Mouse (Mus musculus) neural tube, embryonic 14.5 days (tissue): ENCODE measurements around the gene Rhou. TPM values are rescaled to one million over a fixed set of nuclear protein-coding genes. Genes with fewer than 3 reads are reported as not detected.

ENCODE experiments used
- ATAC-seq: fragments of 200-750 bp; cut with Nextera tagmentation; 2 replicates; pipeline ENCODE4 v1.8.0; 2017; ENCODE audit warnings: low read depth, mild to moderate bottlenecking, moderate TSS enrichment, moderate library complexity
- H3K27ac ChIP-seq: fragments of 300-500 bp; sonication (generic); 2 replicates; pipeline ENCODE4 v1.5.1; 2014; ENCODE audit warnings: low read depth, mild to moderate bottlenecking, control low read depth, low read length, moderate library complexity, mixed read lengths
- H3K27me3 ChIP-seq: fragments of 300-500 bp; sonication (generic); 2 replicates; pipeline ENCODE4 v1.6.1; 2014; ENCODE audit warnings: low read length; ENCODE audit not compliant: control insufficient read depth, insufficient read depth
- H3K36me3 ChIP-seq: fragments of 300-500 bp; sonication (generic); 2 replicates; pipeline ENCODE4 v1.6.1; 2014; ENCODE audit warnings: low read length, mixed read lengths; ENCODE audit not compliant: control insufficient read depth, insufficient read depth
- H3K4me1 ChIP-seq: fragments of 300-500 bp; sonication (generic); 2 replicates; pipeline ENCODE4 v1.6.1; 2014; ENCODE audit warnings: low read length; ENCODE audit not compliant: control insufficient read depth, insufficient read depth
- H3K4me2 ChIP-seq: fragments of 300-500 bp; sonication (generic); 2 replicates; pipeline ENCODE4 v1.6.1; 2014; ENCODE audit warnings: mild to moderate bottlenecking, low read depth, low read length, control low read depth
- H3K4me3 ChIP-seq: fragments of 300-500 bp; sonication (generic); 2 replicates; pipeline ENCODE4 v1.5.1; 2014; ENCODE audit warnings: low read depth, low read length, control low read depth, mixed read lengths
- H3K9ac ChIP-seq: fragments of 300-500 bp; sonication (generic); replicated peaks from 2 replicates; pipeline ENCODE4 v1.6.1; 2014; ENCODE audit warnings: low read depth, mild to moderate bottlenecking, control low read depth, low read length, mixed read lengths
- H3K9me3 ChIP-seq: fragments of 300-500 bp; sonication (generic); 2 replicates; pipeline ENCODE4 v1.6.1; 2016; ENCODE audit warnings: low read length; ENCODE audit not compliant: control insufficient read depth
- WGBS: fragments of 180-500 bp; shearing (Covaris S2); extraction: QIAGEN DNeasy Blood & Tissue Kit; methylation state at CpG from one replicate; pipeline ENCODE4 v1.1.7; 2014; 5-methylcytosine and 5-hydroxymethylcytosine counted together
- polyA plus RNA-seq: library from polyadenylated mRNA; unstranded; fragments of >200 nt; fragmentation: Nextera tagmentation; extraction: Ambion mirVana; gene quantifications from 2 replicates; pipeline ENCODE4 v1.2.1, GENCODE M21; 2014

Rhou gene
- polyA plus RNA-seq, 1 experiment from 2014 or later, result 13.9 TPM

DNA sequence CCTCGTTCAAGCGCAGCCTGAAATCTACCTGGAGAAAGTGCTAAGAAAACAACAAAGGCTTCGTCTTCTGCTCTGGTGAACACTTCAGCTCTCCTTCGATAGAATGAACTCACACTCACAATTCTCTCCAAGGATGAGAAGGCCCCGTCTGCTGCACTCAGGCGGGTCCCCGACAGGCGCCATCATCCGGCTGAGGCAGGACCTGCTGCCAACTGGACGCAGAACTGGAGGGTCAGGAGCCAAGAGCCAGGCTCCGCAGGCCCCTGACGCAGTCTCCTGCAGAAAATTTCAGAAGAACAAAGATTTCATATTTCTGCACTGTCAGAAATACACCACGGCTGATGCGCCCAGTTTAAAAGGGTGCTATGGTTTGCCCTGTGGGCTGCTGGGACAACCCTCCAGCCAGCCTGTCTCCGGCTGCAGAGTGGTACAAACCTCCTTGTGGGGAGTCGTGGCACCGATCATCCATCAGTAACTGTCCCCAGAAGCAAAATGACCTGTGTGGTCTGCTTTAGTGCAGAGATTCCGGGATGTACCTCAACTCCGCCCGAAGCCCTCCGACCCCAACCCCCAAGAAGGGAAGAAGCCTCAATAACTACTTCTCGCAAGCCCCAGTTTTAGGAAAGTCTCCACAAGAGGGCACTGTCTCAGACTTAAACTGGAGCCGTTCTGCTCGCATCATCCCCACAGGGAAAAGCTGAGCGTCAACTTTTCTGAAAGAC lies 10.2 kb upstream of the Rhou start:
- ATAC-seq, result no peak
- no peaks in the 10 kb centered on the region for H3K4me1 ChIP-seq
- WGBS, result 15% methylated on average over 25 of the region's 25 CpGs
- H3K27ac ChIP-seq, result no peak overlapping the region
- peak overlapping the region; percentile 4; the same call in 1 of the 2 replicates for H3K4me3 ChIP-seq
- H3K9ac ChIP-seq, result no peak overlapping the region
- no peaks in the 10 kb centered on the region for H3K36me3 ChIP-seq
- H3K9me3 ChIP-seq, result no peaks in the 10 kb centered on the region
- H3K27me3 ChIP-seq, result 0 out of 2 replicates have a peak, but pooled peaks cover 2% of the 10 kb centered on the region
- H3K4me2 ChIP-seq, result peak overlapping the region; percentile 37

DNA sequence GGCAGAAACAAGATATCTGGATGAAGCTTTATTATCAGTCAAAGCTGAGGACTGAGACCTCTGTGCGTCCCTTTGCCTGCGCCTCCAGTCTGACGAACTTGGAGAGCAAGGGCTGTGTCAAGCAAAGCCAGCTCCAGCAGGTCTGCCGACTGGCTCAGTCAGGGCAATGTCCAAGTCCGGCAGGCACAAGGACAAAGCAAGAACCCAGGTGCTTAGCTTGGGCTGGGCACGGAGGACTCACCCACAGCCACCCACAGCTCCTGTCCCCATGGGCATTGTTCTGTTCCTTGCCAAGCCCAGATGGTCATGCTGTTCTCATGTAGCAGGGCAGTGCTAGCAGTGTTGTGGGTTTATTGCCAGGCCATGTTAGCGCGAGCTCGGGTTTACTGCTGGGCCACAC lies 8.5 kb upstream of the Rhou start:
- H3K9me3 ChIP-seq, result no peaks in the 10 kb centered on the region
- no peak overlapping the region for H3K27ac ChIP-seq
- 56% methylated on average over 9 of the region's 9 CpGs for WGBS
- 0 out of 2 replicates have a peak, but pooled peaks cover 2% of the 10 kb centered on the region for H3K27me3 ChIP-seq
- H3K4me3 ChIP-seq, result no peak overlapping the region
- H3K9ac ChIP-seq, result no peak overlapping the region
- no peaks in the 10 kb centered on the region for H3K4me1 ChIP-seq
- H3K36me3 ChIP-seq, result no peaks in the 10 kb centered on the region
- no peak for ATAC-seq
- no peak overlapping the region for H3K4me2 ChIP-seq

DNA sequence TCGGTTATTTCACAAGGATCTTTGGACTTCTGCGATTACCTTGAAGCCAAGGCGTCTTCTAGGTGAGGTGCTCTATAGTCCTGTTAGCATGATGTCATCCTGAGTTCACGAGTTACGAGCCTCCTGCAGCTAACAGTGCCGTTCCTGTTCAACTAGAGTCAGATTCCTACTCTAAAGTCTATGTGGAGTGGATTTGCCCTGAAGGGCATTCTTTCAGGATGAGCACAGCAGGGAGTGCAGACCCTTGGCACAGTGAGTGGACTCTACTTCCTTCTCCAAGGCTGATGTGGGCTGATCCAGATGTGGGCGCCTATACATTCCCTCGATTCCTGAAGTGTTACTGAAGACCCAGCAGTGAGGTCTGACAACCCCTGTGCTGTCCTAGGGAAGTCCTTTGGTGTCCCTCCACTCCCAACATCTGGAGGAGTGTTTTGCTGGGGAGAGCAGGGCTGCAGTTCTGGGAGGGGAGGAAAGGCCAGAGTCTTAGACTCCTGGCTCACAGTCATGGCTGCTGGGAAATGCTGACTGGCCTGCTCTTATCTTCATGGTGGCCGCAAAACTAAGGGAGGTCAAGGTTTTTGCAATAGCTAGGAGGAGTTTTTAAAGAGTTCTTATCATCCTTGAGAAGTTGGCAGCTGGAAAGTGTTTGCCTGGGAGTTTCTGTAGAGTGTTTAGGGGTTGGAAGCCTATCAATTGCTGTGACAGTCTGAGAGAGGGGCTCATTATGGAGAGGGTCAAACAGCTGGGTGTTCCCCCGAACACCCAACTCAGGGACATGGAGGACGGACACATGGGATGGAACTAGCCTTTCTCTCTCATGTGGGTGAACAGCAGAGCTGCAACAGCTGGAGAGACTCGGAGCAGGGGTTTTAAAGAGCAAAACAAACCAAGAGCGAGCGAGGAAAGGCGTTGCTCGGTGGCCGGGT lies 5.2 kb upstream of the Rhou start:
- no peak overlapping the region for H3K9ac ChIP-seq
- no peak overlapping the region for H3K4me2 ChIP-seq
- H3K4me3 ChIP-seq, result no peak overlapping the region
- H3K9me3 ChIP-seq, result no peaks in the 10 kb centered on the region
- H3K27ac ChIP-seq, result no peak overlapping the region
- no peak for ATAC-seq
- H3K4me1 ChIP-seq, result no peaks in the 10 kb centered on the region
- 0 out of 2 replicates have a peak, but pooled peaks cover under 1% of the 10 kb centered on the region for H3K27me3 ChIP-seq
- H3K36me3 ChIP-seq, result no peaks in the 10 kb centered on the region
- 83% methylated on average over 17 of the region's 17 CpGs for WGBS

DNA sequence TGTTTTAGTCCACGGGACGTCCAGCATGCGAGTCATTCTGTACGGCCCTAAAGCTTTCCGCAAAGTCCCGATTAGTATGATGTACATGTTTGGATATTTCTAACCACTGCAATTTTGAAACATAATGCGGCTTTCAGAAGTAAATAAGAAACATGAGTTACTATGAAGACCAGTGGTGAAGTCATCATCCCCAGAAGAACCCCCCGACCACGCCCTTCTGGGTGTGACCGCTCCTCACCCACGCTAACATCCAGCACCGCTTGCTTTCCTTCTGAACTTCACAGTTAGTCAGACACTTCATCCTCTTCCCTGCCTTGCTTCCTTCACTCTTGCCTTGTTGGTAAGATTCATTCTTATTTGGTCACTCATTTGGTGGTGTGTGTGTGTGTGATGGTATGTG lies 4.2 kb upstream of the Rhou start:
- H3K4me1 ChIP-seq, result no peaks in the 10 kb centered on the region; the same call in 1 of the 2 replicates
- WGBS, result 93% methylated on average over 12 of the region's 12 CpGs
- no peak overlapping the region for H3K4me3 ChIP-seq

DNA sequence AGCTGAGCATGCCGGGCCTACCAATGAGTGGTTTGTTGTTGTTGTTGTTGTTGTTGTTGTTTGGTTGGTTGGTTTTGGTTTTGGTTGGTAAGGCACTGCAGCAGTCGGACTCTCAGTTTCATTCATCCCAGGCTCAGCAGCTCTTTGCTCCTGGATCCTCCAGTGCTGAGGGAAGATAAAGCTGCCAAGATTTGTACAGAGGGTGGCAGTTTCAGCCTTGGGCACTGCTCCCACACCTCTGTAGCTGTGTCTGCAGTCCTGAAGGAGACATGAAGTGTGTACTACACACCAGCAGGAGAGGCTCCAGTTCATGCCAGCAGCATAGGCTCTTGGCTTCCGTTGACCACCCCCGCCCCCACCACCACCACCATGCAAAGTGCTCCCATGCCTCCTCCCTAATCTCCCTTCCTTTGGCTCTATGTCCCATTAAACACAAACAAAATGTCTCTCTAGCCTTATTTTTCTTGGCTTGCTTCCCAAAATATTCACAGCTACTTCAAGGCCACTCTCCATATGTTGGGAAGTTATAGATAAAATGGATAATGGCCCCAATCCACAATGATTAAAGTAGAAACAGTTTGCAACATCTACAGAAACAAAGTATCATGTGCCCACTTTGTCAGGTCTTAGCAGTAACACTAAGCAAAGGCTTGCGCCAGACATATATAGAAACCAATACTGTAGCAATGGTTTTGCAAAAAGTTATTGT lies 2.2 kb upstream of the Rhou start:
- Histone ChIP-seq H3K4me3 (no peak overlapping the region), H3K4me1 (peaks cover 10% of the 10 kb centered on the region), H3K9ac (no peak overlapping the region), H3K27me3 (no peaks in the 10 kb centered on the region), H3K4me2 (no peak overlapping the region), H3K36me3 (no peaks in the 10 kb centered on the region), H3K27ac (no peak overlapping the region), H3K9me3 (no peaks in the 10 kb centered on the region)
- 89% methylated on average over 5 of the region's 5 CpGs for WGBS
- no peak for ATAC-seq

More for the DNA sequence above, 4.2 kb upstream of the Rhou start:
- H3K9me3 ChIP-seq, result no peaks in the 10 kb centered on the region
- H3K36me3 ChIP-seq, result no peaks in the 10 kb centered on the region
- H3K27ac ChIP-seq, result no peak overlapping the region
- H3K9ac ChIP-seq, result no peak overlapping the region
- no peak overlapping the region for H3K4me2 ChIP-seq
- no peak for ATAC-seq
- no peaks in the 10 kb centered on the region for H3K27me3 ChIP-seq

DNA sequence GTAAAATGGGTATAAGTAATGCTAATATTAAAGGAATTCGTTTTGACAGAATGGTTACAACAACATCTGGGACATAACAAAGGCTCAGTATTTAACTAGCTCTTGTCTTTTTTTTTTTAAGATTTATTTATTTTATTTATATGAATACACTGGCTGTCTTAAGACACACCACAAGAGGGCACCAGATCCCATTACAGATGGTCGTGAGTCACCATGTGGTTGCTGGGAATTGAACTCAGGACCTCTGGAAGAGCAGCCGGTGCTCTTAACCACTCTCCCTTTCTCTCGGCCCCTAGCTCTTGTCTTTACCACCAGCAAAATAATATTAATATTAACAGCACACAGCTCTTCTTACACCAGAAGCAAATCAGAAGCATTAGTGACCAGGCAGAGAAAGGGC lies 1.1 kb upstream of the Rhou start:
- Histone ChIP-seq H3K9ac (no peak overlapping the region), H3K27me3 (no peaks in the 10 kb centered on the region), H3K4me3 (no peak overlapping the region), H3K4me1 (peaks cover 10% of the 10 kb centered on the region), H3K9me3 (no peaks in the 10 kb centered on the region), H3K27ac (no peak overlapping the region), H3K4me2 (no peak overlapping the region), H3K36me3 (0 out of 2 replicates have a peak, but pooled peaks cover 5% of the 10 kb centered on the region)
- WGBS, result 66% methylated on average over 4 of the region's 4 CpGs
- no peak for ATAC-seq

DNA sequence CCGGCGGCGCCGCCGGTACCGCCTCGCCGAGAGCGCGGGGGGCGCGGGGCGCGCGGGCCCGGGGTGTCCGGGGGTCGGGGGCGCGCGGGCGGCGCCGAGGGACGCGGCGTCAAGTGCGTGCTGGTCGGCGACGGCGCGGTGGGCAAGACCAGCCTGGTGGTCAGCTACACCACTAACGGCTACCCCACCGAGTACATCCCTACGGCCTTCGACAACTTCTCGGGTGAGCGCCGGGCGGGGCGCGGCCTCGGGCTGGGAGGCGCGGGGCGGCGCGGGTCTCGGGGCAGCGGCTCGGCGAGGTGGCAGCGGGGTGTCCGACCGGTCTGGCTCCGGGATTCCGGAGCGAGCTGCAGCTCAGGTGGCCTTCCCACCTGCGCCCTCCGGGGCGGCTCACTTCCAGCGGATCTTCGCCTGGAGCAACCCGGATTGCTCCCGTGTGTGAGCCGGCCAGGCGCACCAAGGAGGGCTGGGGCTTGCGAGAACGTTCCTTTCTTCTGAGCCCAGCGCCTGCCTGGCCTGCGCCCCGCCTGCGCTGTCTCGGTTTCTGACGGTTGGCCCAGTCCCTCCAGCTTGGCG lies 353 bp downstream of the Rhou start:
- peaks cover 10% of the 10 kb centered on the region for H3K4me1 ChIP-seq
- peak overlapping the region; percentile 46 for H3K4me2 ChIP-seq
- H3K27ac ChIP-seq, result peak overlapping the region; percentile 88
- 0 out of 2 replicates have a peak, but pooled peaks cover 5% of the 10 kb centered on the region for H3K36me3 ChIP-seq
- peak overlapping the region; percentile 94 for H3K9ac ChIP-seq
- H3K4me3 ChIP-seq, result peak overlapping the region; percentile 77
- peak; percentile 58 for ATAC-seq
- no peaks in the 10 kb centered on the region for H3K9me3 ChIP-seq
- H3K27me3 ChIP-seq, result no peaks in the 10 kb centered on the region
- under 1% methylated on average over 75 of the region's 77 CpGs for WGBS

DNA sequence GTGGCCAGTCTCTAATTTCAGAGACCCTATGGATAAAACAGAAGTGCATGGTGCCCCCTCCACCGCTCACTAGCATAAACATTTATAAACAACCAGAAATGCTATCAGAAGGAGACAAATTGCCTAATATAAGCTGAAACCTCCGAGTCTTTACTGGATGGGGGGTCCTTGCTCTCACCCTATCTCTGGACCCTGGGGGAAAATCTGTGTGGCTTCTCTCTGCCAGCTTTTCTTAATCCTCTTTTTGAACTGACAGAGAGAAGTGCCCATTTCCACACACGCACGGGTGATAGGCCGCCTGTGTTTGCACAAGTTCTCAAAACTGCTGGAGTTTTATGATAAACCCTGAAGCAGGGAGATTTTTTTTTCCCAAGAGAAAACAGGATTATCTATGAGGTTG lies 1.0 kb downstream of the Rhou start:
- no peak overlapping the region; the same call in 1 of the 2 replicates for H3K27ac ChIP-seq
- H3K27me3 ChIP-seq, result no peaks in the 10 kb centered on the region
- H3K9me3 ChIP-seq, result no peaks in the 10 kb centered on the region
- H3K4me3 ChIP-seq, result peak overlapping the region; percentile 77
- no peak for ATAC-seq
- peaks cover 10% of the 10 kb centered on the region for H3K4me1 ChIP-seq
- peak overlapping the region; percentile 94 for H3K9ac ChIP-seq
- H3K36me3 ChIP-seq, result 0 out of 2 replicates have a peak, but pooled peaks cover 5% of the 10 kb centered on the region
- peak overlapping the region; percentile 46 for H3K4me2 ChIP-seq
- WGBS, result 18% methylated on average over 5 of the region's 5 CpGs
